Mouse (Mus musculus): Measurements from ENCODE around the gene Gcgr. TPM values are rescaled to one million over a fixed set of nuclear protein-coding genes. Genes with fewer than 3 reads are reported as not detected.
A peak's percentile ranks its signal among the peaks of the same experiment; 100 is the strongest.
"Not testable (repeated sequence)": the region's sequence is repeated elsewhere in the genome, so short reads cannot be mapped to it uniquely, and the experiment has no call there.

Gene Gcgr
- total and polyA plus RNA-seq, 3 experiments: 0.68 to 2.1 (median 0.73) TPM

GRCm38 (mm10) chr11:120508290-120508870 lies 22.1 kb upstream of the Gcgr start:
- 79% methylated on average over 9 of the region's 9 CpGs for WGBS
- Histone ChIP-seq H3K4me1 (ENCODE audit: control insufficient read depth, insufficient read depth, low read length) (peaks cover 2% of the 10 kb centered on the region; the same call in 1 of the 2 replicates), H3K4me3 (no peak overlapping the region), H3K36me3 (ENCODE audit: control insufficient read depth, insufficient read depth, low read length) (no peaks in the 10 kb centered on the region), H3K79me2 (replicated peaks; ENCODE audit: control insufficient read depth, insufficient read depth, low read length) (no peaks in the 10 kb centered on the region), H3K27ac (no peak overlapping the region), H3K9ac (ENCODE audit: low read depth, low read length) (no peak overlapping the region), H3K27me3 (ENCODE audit: control insufficient read depth, insufficient read depth, low read length) (no peaks in the 10 kb centered on the region)
- TF ChIP-seq POLR2A (IDR thresholded peaks at IDR 0.05; ENCODE audit: insufficient read depth, low read depth, low read length): no peak
- no peak for TF ChIP-seq EP300 (IDR thresholded peaks at IDR 0.05; ENCODE audit: insufficient read depth, low read depth, low read length)
- TF ChIP-seq CTCF (IDR thresholded peaks at IDR 0.05): no peak
- intact Hi-C loops (cut with DNase I): no loop called here
- no peak for DNase-seq

GRCm38 (mm10) chr11:120509940-120510339 lies 20.6 kb upstream of the Gcgr start:
- H3K9ac ChIP-seq (ENCODE audit: low read depth, low read length): no peak overlapping the region
- intact Hi-C loops (cut with DNase I): loop anchor here (10.0 kb wide), 1 partner anchor 265 kb away; no protein-coding TSS in a partner anchor
- TF ChIP-seq POLR2A (IDR thresholded peaks at IDR 0.05; ENCODE audit: insufficient read depth, low read depth, low read length) (no peak), CTCF (IDR thresholded peaks at IDR 0.05) (no peak), EP300 (IDR thresholded peaks at IDR 0.05; ENCODE audit: insufficient read depth, low read depth, low read length) (no peak)
- H3K4me3 ChIP-seq: no peak overlapping the region
- no peaks in the 10 kb centered on the region for H3K27me3 ChIP-seq (ENCODE audit: control insufficient read depth, insufficient read depth, low read length)
- H3K27ac ChIP-seq: no peak overlapping the region
- peaks cover 2% of the 10 kb centered on the region; the same call in 1 of the 2 replicates for H3K4me1 ChIP-seq (ENCODE audit: control insufficient read depth, insufficient read depth, low read length)
- H3K36me3 ChIP-seq (ENCODE audit: control insufficient read depth, insufficient read depth, low read length): no peaks in the 10 kb centered on the region
- H3K79me2 ChIP-seq (replicated peaks; ENCODE audit: control insufficient read depth, insufficient read depth, low read length): no peaks in the 10 kb centered on the region
- 41% methylated on average over 4 of the region's 4 CpGs for WGBS
- no peak for DNase-seq

DNA sequence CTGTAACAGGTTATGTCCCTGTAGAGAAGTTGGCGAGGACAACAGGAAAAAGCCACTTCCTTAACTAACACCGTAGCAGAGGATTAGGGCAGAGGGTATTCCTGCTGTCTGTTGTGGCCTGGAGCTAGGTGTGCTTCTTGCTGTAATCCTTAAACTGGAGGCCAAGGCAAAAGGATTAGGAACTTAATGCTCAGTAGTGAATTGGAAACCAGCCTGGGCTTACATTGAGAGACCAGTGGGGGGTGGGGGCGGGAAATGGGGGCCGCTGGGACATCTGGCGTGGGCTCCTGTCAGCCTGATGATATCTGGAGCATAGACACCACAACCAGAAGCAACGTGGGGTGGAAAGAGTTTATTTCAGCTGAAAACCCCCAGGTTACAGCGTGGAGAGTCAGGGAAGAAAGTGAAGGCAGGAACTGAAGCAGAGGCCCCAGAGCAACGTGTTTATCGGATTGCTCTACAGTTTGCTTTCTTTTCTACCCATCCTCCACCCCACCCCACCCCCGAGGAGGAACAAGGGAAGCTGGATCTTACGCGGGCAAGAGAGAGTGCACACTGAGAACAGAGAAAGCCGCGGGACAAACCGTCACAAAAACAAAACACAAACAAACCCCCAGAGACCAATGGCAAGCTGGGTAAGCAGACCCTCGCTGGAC lies 20.0 kb upstream of the Gcgr start:
- Histone ChIP-seq H3K36me3 (ENCODE audit: control insufficient read depth, insufficient read depth, low read length) (no peaks in the 10 kb centered on the region), H3K9ac (ENCODE audit: low read depth, low read length) (peak overlapping the region; percentile 54), H3K27me3 (ENCODE audit: control insufficient read depth, insufficient read depth, low read length) (no peaks in the 10 kb centered on the region), H3K4me3 (peak overlapping the region; percentile 22), H3K79me2 (replicated peaks; ENCODE audit: control insufficient read depth, insufficient read depth, low read length) (no peaks in the 10 kb centered on the region), H3K4me1 (ENCODE audit: control insufficient read depth, insufficient read depth, low read length) (peaks cover 2% of the 10 kb centered on the region; the same call in 1 of the 2 replicates), H3K27ac (no peak overlapping the region)
- intact Hi-C loops (cut with DNase I): loop anchor here (10.0 kb wide), 1 partner anchor 264 kb away; no protein-coding TSS in a partner anchor
- no peak for DNase-seq
- WGBS: 15% methylated on average over 16 of the region's 16 CpGs
- TF ChIP-seq CTCF (IDR thresholded peaks at IDR 0.05) (no peak), POLR2A (IDR thresholded peaks at IDR 0.05; ENCODE audit: insufficient read depth, low read depth, low read length) (no peak), EP300 (IDR thresholded peaks at IDR 0.05; ENCODE audit: insufficient read depth, low read depth, low read length) (no peak)

GRCm38 (mm10) chr11:120512790-120513453 lies 17.6 kb upstream of the Gcgr start:
- intact Hi-C loops (cut with DNase I): loop anchor here (10.0 kb wide), 1 partner anchor 262 kb away; no protein-coding TSS in a partner anchor
- no peak overlapping the region for H3K27ac ChIP-seq
- no peak overlapping the region for H3K9ac ChIP-seq (ENCODE audit: low read depth, low read length)
- peaks cover 2% of the 10 kb centered on the region; the same call in 1 of the 2 replicates for H3K4me1 ChIP-seq (ENCODE audit: control insufficient read depth, insufficient read depth, low read length)
- TF ChIP-seq CTCF (IDR thresholded peaks at IDR 0.05) (no peak), EP300 (IDR thresholded peaks at IDR 0.05; ENCODE audit: insufficient read depth, low read depth, low read length) (no peak), POLR2A (IDR thresholded peaks at IDR 0.05; ENCODE audit: insufficient read depth, low read depth, low read length) (no peak)
- DNase-seq: no peak
- WGBS: 45% methylated on average over 6 of the region's 6 CpGs
- H3K79me2 ChIP-seq (replicated peaks; ENCODE audit: control insufficient read depth, insufficient read depth, low read length): no peaks in the 10 kb centered on the region
- no peak overlapping the region for H3K4me3 ChIP-seq
- no peaks in the 10 kb centered on the region for H3K27me3 ChIP-seq (ENCODE audit: control insufficient read depth, insufficient read depth, low read length)
- H3K36me3 ChIP-seq (ENCODE audit: control insufficient read depth, insufficient read depth, low read length): no peaks in the 10 kb centered on the region

DNA sequence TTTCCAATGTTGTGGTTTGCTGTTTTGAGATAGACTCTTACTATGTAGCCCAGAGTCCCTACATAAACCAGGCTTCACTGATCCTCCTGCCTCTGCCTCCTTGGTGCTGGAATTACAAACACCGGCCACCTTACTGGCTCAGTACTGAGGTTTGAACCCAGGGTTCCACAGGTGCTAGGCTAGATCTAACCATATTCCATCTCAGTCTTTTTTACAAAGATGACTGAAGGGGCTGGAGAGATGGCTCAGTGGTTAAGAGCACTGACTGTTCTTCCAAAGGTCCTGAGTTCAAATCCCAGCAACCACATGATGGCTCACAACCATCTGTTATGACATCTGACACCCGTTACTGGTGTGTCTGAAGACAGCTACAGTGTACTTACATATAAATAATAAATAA lies 16.2 kb upstream of the Gcgr start:
- not testable (repeated sequence) for H3K9ac ChIP-seq (ENCODE audit: low read depth, low read length); H3K27ac ChIP-seq; H3K4me3 ChIP-seq; H3K4me1 ChIP-seq (ENCODE audit: control insufficient read depth, insufficient read depth, low read length); H3K79me2 ChIP-seq (replicated peaks; ENCODE audit: control insufficient read depth, insufficient read depth, low read length); H3K36me3 ChIP-seq (ENCODE audit: control insufficient read depth, insufficient read depth, low read length); H3K27me3 ChIP-seq (ENCODE audit: control insufficient read depth, insufficient read depth, low read length); DNase-seq
- WGBS: 88% methylated on average over 2 of the region's 2 CpGs
- intact Hi-C loops (cut with DNase I): loop anchor here (2.0 to 10.0 kb wide), 4 partner anchors 25 to 261 kb away; partner anchors contain the start of genes Cenpx and Lrrc45

Data from heart, adult 2 months (tissue).